In the genomic region with DNA sequence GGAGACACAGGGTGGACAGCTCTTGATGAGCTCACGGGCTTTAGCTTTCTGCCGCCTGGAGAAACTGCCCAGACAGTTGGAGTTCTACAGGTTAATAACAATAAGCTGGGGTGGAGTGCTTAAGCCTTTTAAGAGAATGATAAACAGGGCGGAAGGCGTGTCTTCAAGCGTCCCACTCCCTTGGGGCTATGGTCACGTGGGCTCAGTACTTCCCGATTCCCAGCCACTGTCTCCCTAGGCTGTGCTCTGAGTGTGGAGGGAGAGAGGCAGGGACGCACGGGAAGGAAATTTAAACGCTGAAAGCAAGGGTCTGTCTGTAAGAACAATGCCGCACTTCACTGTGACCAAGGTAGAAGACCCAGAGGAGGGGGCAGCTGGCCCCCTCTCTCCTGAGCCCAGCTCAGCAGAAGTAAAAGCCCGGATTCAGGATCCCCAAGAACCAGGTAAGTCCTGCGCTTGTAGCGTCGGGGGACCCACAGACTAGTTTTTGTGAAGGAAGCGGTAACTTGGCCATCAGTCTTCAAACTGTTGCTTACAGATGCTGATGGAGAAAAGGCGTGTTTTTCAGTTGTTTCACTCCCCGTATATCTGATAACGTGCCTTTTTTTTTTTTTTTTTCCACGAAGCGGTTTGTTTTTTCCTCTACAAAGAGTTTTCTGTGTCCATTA, we compare ENCODE assay signal across 8 mouse cellular contexts. TPM values are rescaled to one million over a fixed set of nuclear protein-coding genes. Genes with fewer than 3 reads are reported as not detected.
DNase-seq lines count a peak whose midpoint lies in the region; ATAC-seq and TF ChIP-seq lines count a peak whose summit lies in the region.

No protein-coding gene starts in this region.

- peak in 1 of 2 experiments; percentile 79; a peak in 2 of 4 replicates for TF ChIP-seq POLR2A in MEL (IDR thresholded peaks at IDR 0.05; ENCODE audit: control insufficient read depth in 1 of 2, insufficient read depth in 1 of 2, low read depth in 1 of 2, low read length in 2 of 2, poor library complexity in 1 of 2)
- TF ChIP-seq POLR2A in bone marrow, adult 2 months (IDR thresholded peaks at IDR 0.05; ENCODE audit: borderline replicate concordance, control insufficient read depth, low read depth, low read length) = no peak

- H3K79me2 ChIP-seq in MEL (ENCODE audit: control insufficient read depth, insufficient read depth, low read length, poor library complexity) = peaks cover 12% of the 10 kb centered on the region

- H3K9me3 ChIP-seq in MEL (replicated peaks; ENCODE audit: insufficient read depth, low read length) = no peaks in the 10 kb centered on the region
- H3K9me3 ChIP-seq in hindbrain, embryonic 15.5 days = no peaks in the 10 kb centered on the region
- H3K9me3 ChIP-seq in liver, embryonic 11.5 days (ENCODE audit: control insufficient read depth, low read length) = no peaks in the 10 kb centered on the region

- no peaks in the 10 kb centered on the region for H3K27me3 ChIP-seq in MEL (ENCODE audit: control insufficient read depth in 1 of 2, insufficient read depth in 2 of 2, low read length in 2 of 2)
- H3K27me3 ChIP-seq in hindbrain, embryonic 15.5 days = no peaks in the 10 kb centered on the region
- H3K27me3 ChIP-seq in liver, embryonic 11.5 days (replicated peaks; ENCODE audit: control insufficient read depth, insufficient read depth, low read length) = no peaks in the 10 kb centered on the region

- peak overlapping the region; percentile 78 for H3K9ac ChIP-seq in MEL (ENCODE audit: control insufficient read depth, low read depth, low read length, poor library complexity, severe bottlenecking)
- H3K9ac ChIP-seq in hindbrain, embryonic 15.5 days = peak overlapping the region; percentile 33; the same call in 1 of the 2 replicates
- peak overlapping the region; percentile 77 for H3K9ac ChIP-seq in liver, embryonic 11.5 days (ENCODE audit: low read depth, low read length)

- H3K4me2 ChIP-seq in hindbrain, embryonic 15.5 days = peak overlapping the region; percentile 73
- H3K4me2 ChIP-seq in liver, embryonic 11.5 days = peak overlapping the region; percentile 84

- WGBS in bone marrow, adult 2 months = 15% methylated on average over 21 of the region's 21 CpGs
- 1% methylated on average over 21 of the region's 21 CpGs for WGBS in hindbrain, embryonic 15.5 days
- 1% methylated on average over 21 of the region's 21 CpGs for WGBS in liver, embryonic 11.5 days

- H3K4me1 ChIP-seq in MEL (ENCODE audit: control insufficient read depth in 1 of 2, insufficient read depth in 2 of 2, low read length in 2 of 2) = peaks cover 6 to 26% of the 10 kb centered on the region in 2 experiments; a peak in 2 of 4 replicates
- peaks cover 2% of the 10 kb centered on the region for H3K4me1 ChIP-seq in bone marrow, adult 2 months (ENCODE audit: control insufficient read depth, insufficient read depth, low read length)
- H3K4me1 ChIP-seq in hindbrain, embryonic 15.5 days (replicated peaks) = peaks cover 13% of the 10 kb centered on the region
- H3K4me1 ChIP-seq in liver, embryonic 11.5 days (replicated peaks; ENCODE audit: control insufficient read depth, insufficient read depth, low read length) = peaks cover 5% of the 10 kb centered on the region; the same call in 1 of the 2 replicates

- peak; percentile 31 to 61; a peak in 2 of 4 replicates for TF ChIP-seq EP300 in MEL (IDR thresholded peaks at IDR 0.05; ENCODE audit: low read depth in 1 of 2, low read length in 2 of 2)

- H3K36me3 ChIP-seq in MEL (ENCODE audit: control insufficient read depth in 1 of 2, insufficient read depth in 2 of 2, low read length in 2 of 2) = peaks cover 0 to 18% of the 10 kb centered on the region in 2 experiments; a peak in 2 of 4 replicates
- H3K36me3 ChIP-seq in hindbrain, embryonic 15.5 days = no peaks in the 10 kb centered on the region
- no peaks in the 10 kb centered on the region for H3K36me3 ChIP-seq in liver, embryonic 11.5 days (ENCODE audit: control insufficient read depth, insufficient read depth, low read length)

- peak; percentile 74; the same call in 1 of the 2 replicates for ATAC-seq in hindbrain, embryonic 15.5 days (ENCODE audit: low FRiP score, low read depth)
- peak; percentile 95 for ATAC-seq in liver, embryonic 11.5 days (replicated peaks; ENCODE audit: low FRiP score)
- ATAC-seq in monocyte, adult 5-6 weeks (replicated peaks; ENCODE audit: insufficient number of reproducible peaks, low FRiP score, low TSS enrichment, poor library complexity, severe bottlenecking) = peak; percentile 87

- no peak for TF ChIP-seq CTCF in MEL (IDR thresholded peaks at IDR 0.05 in 2 of 3, conservative IDR thresholded peaks at IDR 0.05 in 1 of 3; ENCODE audit: control insufficient read depth in 1 of 3, insufficient read depth in 1 of 3, low read depth in 2 of 3, low read length in 3 of 3, poor library complexity in 1 of 3, severe bottlenecking in 1 of 3)
- TF ChIP-seq CTCF in bone marrow, adult 2 months (IDR thresholded peaks at IDR 0.05; ENCODE audit: control insufficient read depth, insufficient read depth, low read length) = no peak

- TF ChIP-seq RAD21 in MEL (IDR thresholded peaks at IDR 0.05; ENCODE audit: low read depth, low read length) = no peak

- H3K27ac ChIP-seq in MEL (ENCODE audit: control insufficient read depth, low read depth, low read length) = peak overlapping the region; percentile 80
- H3K27ac ChIP-seq in bone marrow, adult 2 months (ENCODE audit: control insufficient read depth, insufficient read depth, low read depth, low read length, poor library complexity) = 0 out of 2 replicates have a peak overlapping the region, but pooled peaks have one; percentile 41
- H3K27ac ChIP-seq in hindbrain, embryonic 15.5 days (replicated peaks) = no peak overlapping the region
- peak overlapping the region; percentile 23 for H3K27ac ChIP-seq in liver, embryonic 11.5 days (ENCODE audit: low read depth, low read length)

- peak overlapping the region; percentile 82 to 87 for H3K4me3 ChIP-seq in MEL (ENCODE audit: control insufficient read depth in 1 of 2, insufficient read depth in 1 of 2, low read depth in 2 of 2, low read length in 2 of 2)
- H3K4me3 ChIP-seq in bone marrow, adult 2 months (replicated peaks; ENCODE audit: control insufficient read depth, low read depth, low read length) = peak overlapping the region; percentile 57
- H3K4me3 ChIP-seq in hindbrain, embryonic 15.5 days = peak overlapping the region; percentile 38
- H3K4me3 ChIP-seq in liver, embryonic 11.5 days (ENCODE audit: low read depth, low read length) = peak overlapping the region; percentile 65

- DNase-seq in MEL (ENCODE audit: low read depth, low spot score) = peak; percentile 94
- DNase-seq in gastrocnemius, adult 18-20 months (ENCODE audit: low spot score) = peak; percentile 66
- peak; percentile 59 for DNase-seq in liver, embryonic 11.5 days (ENCODE audit: low spot score)
- DNase-seq in natural killer cell, adult 2 months (ENCODE audit: low spot score in 2 of 2) = no peak
- DNase-seq in right cerebral cortex, postnatal 4 days = no peak

RNA-seq across cellular contexts. Expression of a gene that starts 18.4 kb away (rescaled TPM):
- total RNA-seq in MEL (2012; rRNA removed) = 0.04 TPM in 1 of 2 replicates, not detected in the other
- not detected for polyA plus RNA-seq in MEL (2012; ENCODE audit: insufficient read depth in 1 of 2, insufficient read length in 2 of 2, low read depth in 1 of 2, low replicate concordance in 2 of 2, missing spikeins in 1 of 2)
- 0.85 TPM in 1 of 2 replicates, not detected in the other for polyA plus RNA-seq in bone marrow, adult 2 months (2011; ENCODE audit: insufficient read depth, insufficient read length, low replicate concordance, missing spikeins)
- under 1 TPM; 0.24 to 0.80 TPM for total RNA-seq in gastrocnemius, adult 18-20 months (2021)
- polyA plus RNA-seq in hindbrain, embryonic 15.5 days (2015; fragmentation: Nextera tagmentation; extraction: Ambion mirVana) = not detected in 2 replicates
- polyA plus RNA-seq in liver, embryonic 11.5 days (2014; fragmentation: Nextera tagmentation; extraction: Ambion mirVana) = not detected in 2 replicates
- total RNA-seq in monocyte, adult 5-6 weeks (2017) = 0.49 to 16.1 TPM (median 12.5 TPM) in 3 replicates

RNA-seq across cellular contexts. Expression of a gene that starts 18.9 kb away (rescaled TPM):
- 20.4 and 21.7 TPM in 2 replicates for total RNA-seq in MEL (2012; rRNA removed)
- polyA plus RNA-seq in MEL (2012; ENCODE audit: insufficient read depth in 1 of 2, insufficient read length in 2 of 2, low read depth in 1 of 2, low replicate concordance in 2 of 2, missing spikeins in 1 of 2) = 10 to 100 TPM in 1 of 2 experiments, not detected in 1; 21.2 TPM
- polyA plus RNA-seq in bone marrow, adult 2 months (2011; ENCODE audit: insufficient read depth, insufficient read length, low replicate concordance, missing spikeins) = 24.4 and 45.4 TPM in 2 replicates
- total RNA-seq in gastrocnemius, adult 18-20 months (2021) = 10 to 100 TPM; 26.2 to 26.4 TPM
- 16.4 and 16.9 TPM in 2 replicates for polyA plus RNA-seq in hindbrain, embryonic 15.5 days (2015; fragmentation: Nextera tagmentation; extraction: Ambion mirVana)
- polyA plus RNA-seq in liver, embryonic 11.5 days (2014; fragmentation: Nextera tagmentation; extraction: Ambion mirVana) = 12.3 and 12.7 TPM in 2 replicates
- total RNA-seq in monocyte, adult 5-6 weeks (2017) = 175 to 238 TPM (median 221 TPM) in 3 replicates

RNA-seq across cellular contexts. Expression of a gene that starts 22.8 kb away (rescaled TPM):
- total RNA-seq in MEL (2012; rRNA removed) = 275 and 283 TPM in 2 replicates
- polyA plus RNA-seq in MEL (2012; ENCODE audit: insufficient read depth in 1 of 2, insufficient read length in 2 of 2, low read depth in 1 of 2, low replicate concordance in 2 of 2, missing spikeins in 1 of 2) = 100 to 1,000 TPM in 1 of 2 experiments, not detected in 1; 253 TPM
- 34.5 and 79.9 TPM in 2 replicates for polyA plus RNA-seq in bone marrow, adult 2 months (2011; ENCODE audit: insufficient read depth, insufficient read length, low replicate concordance, missing spikeins)
- total RNA-seq in gastrocnemius, adult 18-20 months (2021) = 10 to 100 TPM; 52.3 to 59.1 TPM
- 180 and 199 TPM in 2 replicates for polyA plus RNA-seq in hindbrain, embryonic 15.5 days (2015; fragmentation: Nextera tagmentation; extraction: Ambion mirVana)
- polyA plus RNA-seq in liver, embryonic 11.5 days (2014; fragmentation: Nextera tagmentation; extraction: Ambion mirVana) = 346 and 364 TPM in 2 replicates
- total RNA-seq in monocyte, adult 5-6 weeks (2017) = 47.8 to 69.9 TPM (median 58.9 TPM) in 3 replicates

RNA-seq across cellular contexts. Expression of a gene that starts 25.4 kb away (rescaled TPM):
- total RNA-seq in MEL (2012; rRNA removed) = 0.04 TPM in 1 of 2 replicates, not detected in the other
- under 1 TPM in 1 of 2 experiments, not detected in 1; 0.13 TPM for polyA plus RNA-seq in MEL (2012; ENCODE audit: insufficient read depth in 1 of 2, insufficient read length in 2 of 2, low read depth in 1 of 2, low replicate concordance in 2 of 2, missing spikeins in 1 of 2)
- polyA plus RNA-seq in bone marrow, adult 2 months (2011; ENCODE audit: insufficient read depth, insufficient read length, low replicate concordance, missing spikeins) = not detected in 2 replicates
- total RNA-seq in gastrocnemius, adult 18-20 months (2021) = not detected
- polyA plus RNA-seq in hindbrain, embryonic 15.5 days (2015; fragmentation: Nextera tagmentation; extraction: Ambion mirVana) = 0.04 and 0.05 TPM in 2 replicates
- not detected in 2 replicates for polyA plus RNA-seq in liver, embryonic 11.5 days (2014; fragmentation: Nextera tagmentation; extraction: Ambion mirVana)
- total RNA-seq in monocyte, adult 5-6 weeks (2017) = not detected in 3 replicates

RNA-seq across cellular contexts. Expression of a gene that starts 45.2 kb away (rescaled TPM):
- 11.7 and 13.9 TPM in 2 replicates for total RNA-seq in MEL (2012; rRNA removed)
- 10 to 100 TPM in 1 of 2 experiments, not detected in 1; 69.9 TPM for polyA plus RNA-seq in MEL (2012; ENCODE audit: insufficient read depth in 1 of 2, insufficient read length in 2 of 2, low read depth in 1 of 2, low replicate concordance in 2 of 2, missing spikeins in 1 of 2)
- polyA plus RNA-seq in bone marrow, adult 2 months (2011; ENCODE audit: insufficient read depth, insufficient read length, low replicate concordance, missing spikeins) = 26.1 and 28.3 TPM in 2 replicates
- 1 to 10 TPM in 1 of 2 experiments, under 1 TPM in 1; 0.82 to 1.1 TPM for total RNA-seq in gastrocnemius, adult 18-20 months (2021)
- polyA plus RNA-seq in hindbrain, embryonic 15.5 days (2015; fragmentation: Nextera tagmentation; extraction: Ambion mirVana) = 24.4 and 27.4 TPM in 2 replicates
- polyA plus RNA-seq in liver, embryonic 11.5 days (2014; fragmentation: Nextera tagmentation; extraction: Ambion mirVana) = 14.6 and 15.0 TPM in 2 replicates
- 21.3 to 55.5 TPM (median 46.2 TPM) in 3 replicates for total RNA-seq in monocyte, adult 5-6 weeks (2017)

Comparison
In these comparisons a context has a peak if more than half of its experiments do, and no peak if none do; other contexts are left out.
1. DNase-seq: peak in MEL (single experiment), gastrocnemius, adult 18-20 months (single experiment) and liver, embryonic 11.5 days (single experiment); none in natural killer cell, adult 2 months (0 of 2) and right cerebral cortex, postnatal 4 days (single experiment).
2. Peak in every context shown above with its lines, with median percentiles within 50 percentile points of each other: H3K4me3 ChIP-seq, H3K9ac ChIP-seq and ATAC-seq.